Mouse (Mus musculus) kidney, postnatal 0 days (tissue): ENCODE results near the gene Gm20661. TPM values are rescaled to one million over a fixed set of nuclear protein-coding genes. Genes with fewer than 3 reads are reported as not detected.

Experiments used
- ATAC-seq: fragments of 200-750 bp; cut with Nextera tagmentation; replicated peaks from 2 replicates; pipeline ENCODE4 v1.8.0; 2017; ENCODE audit warnings: low read depth, moderate number of reproducible peaks, moderate TSS enrichment, moderate library complexity; ENCODE audit not compliant: low FRiP score
- DNase-seq: peaks from one replicate; pipeline ENCODE4 v3.0.0-alpha.2; 2016; ENCODE audit warnings: low spot score
- H3K27ac ChIP-seq: fragments of 300-500 bp; sonication (generic); 2 replicates; pipeline ENCODE4 v1.5.1; 2014; ENCODE audit warnings: mild to moderate bottlenecking
- H3K27me3 ChIP-seq: fragments of 300-500 bp; sonication (generic); 2 replicates; pipeline ENCODE4 v1.6.1; 2014; ENCODE audit warnings: low read length, mixed read lengths; ENCODE audit not compliant: insufficient read depth
- H3K36me3 ChIP-seq: fragments of 300-500 bp; sonication (generic); 2 replicates; pipeline ENCODE4 v1.6.1; 2014; ENCODE audit warnings: low read length, mixed read lengths; ENCODE audit not compliant: insufficient read depth
- H3K4me1 ChIP-seq: fragments of 300-500 bp; sonication (generic); replicated peaks from 2 replicates; pipeline ENCODE4 v1.6.1; 2014; ENCODE audit warnings: antibody characterized with exemption, low read length, mixed read lengths; ENCODE audit not compliant: insufficient read depth
- H3K4me2 ChIP-seq: fragments of 300-500 bp; sonication (generic); 2 replicates; pipeline ENCODE4 v1.6.1; 2014; ENCODE audit warnings: mild to moderate bottlenecking, low read length, moderate library complexity, mixed read lengths
- H3K4me3 ChIP-seq: fragments of 300-500 bp; sonication (generic); replicated peaks from 2 replicates; pipeline ENCODE4 v1.5.1; 2014; ENCODE audit warnings: low read depth, low read length
- H3K9ac ChIP-seq: fragments of 300-500 bp; sonication (generic); 2 replicates; pipeline ENCODE4 v1.6.1; 2014; ENCODE audit warnings: low read depth, low read length
- H3K9me3 ChIP-seq: fragments of 300-500 bp; sonication (generic); replicated peaks from 2 replicates; pipeline ENCODE4 v1.6.1; 2016; ENCODE audit warnings: low read length, inconsistent platforms, mixed read lengths
- CTCF ChIP-seq: IDR thresholded peaks from 2 replicates; pipeline ENCODE4 v1.5.1; 2016; ENCODE audit warnings: antibody characterized with exemption, low read depth, mild to moderate bottlenecking, moderate library complexity
- WGBS: fragments of 180-500 bp; shearing (Covaris S2); extraction: QIAGEN DNeasy Blood & Tissue Kit; methylation state at CpG from one replicate; pipeline ENCODE4 v1.1.7; 2014; 5-methylcytosine and 5-hydroxymethylcytosine counted together
- polyA plus RNA-seq: library from polyadenylated mRNA; unstranded; fragments of >200 nt; fragmentation: Nextera tagmentation; extraction: Ambion mirVana; gene quantifications from 2 replicates; pipeline ENCODE4 v1.2.1, GENCODE M21; 2015

The Gm20661 gene
- polyA plus RNA-seq, 1 experiment from 2014 or later: 1.3 TPM

- no peaks in the 10 kb centered on the region for H3K9me3 ChIP-seq
- no peak overlapping the region for H3K9ac ChIP-seq
- WGBS: 73% methylated on average over 10 of the region's 10 CpGs
- no peaks in the 10 kb centered on the region for H3K27me3 ChIP-seq
- ATAC-seq: no peak
- H3K4me1 ChIP-seq: no peaks in the 10 kb centered on the region
- H3K4me3 ChIP-seq: no peak overlapping the region
- DNase-seq: no peak
- no peak overlapping the region for H3K4me2 ChIP-seq
- H3K27ac ChIP-seq: peak overlapping the region; percentile 89
- no peaks in the 10 kb centered on the region for H3K36me3 ChIP-seq
- no peak for TF ChIP-seq CTCF
Measured at GRCm38 (mm10) chr9:107974491-107975171, 8.2 kb upstream of the Gm20661 start.

DNA sequence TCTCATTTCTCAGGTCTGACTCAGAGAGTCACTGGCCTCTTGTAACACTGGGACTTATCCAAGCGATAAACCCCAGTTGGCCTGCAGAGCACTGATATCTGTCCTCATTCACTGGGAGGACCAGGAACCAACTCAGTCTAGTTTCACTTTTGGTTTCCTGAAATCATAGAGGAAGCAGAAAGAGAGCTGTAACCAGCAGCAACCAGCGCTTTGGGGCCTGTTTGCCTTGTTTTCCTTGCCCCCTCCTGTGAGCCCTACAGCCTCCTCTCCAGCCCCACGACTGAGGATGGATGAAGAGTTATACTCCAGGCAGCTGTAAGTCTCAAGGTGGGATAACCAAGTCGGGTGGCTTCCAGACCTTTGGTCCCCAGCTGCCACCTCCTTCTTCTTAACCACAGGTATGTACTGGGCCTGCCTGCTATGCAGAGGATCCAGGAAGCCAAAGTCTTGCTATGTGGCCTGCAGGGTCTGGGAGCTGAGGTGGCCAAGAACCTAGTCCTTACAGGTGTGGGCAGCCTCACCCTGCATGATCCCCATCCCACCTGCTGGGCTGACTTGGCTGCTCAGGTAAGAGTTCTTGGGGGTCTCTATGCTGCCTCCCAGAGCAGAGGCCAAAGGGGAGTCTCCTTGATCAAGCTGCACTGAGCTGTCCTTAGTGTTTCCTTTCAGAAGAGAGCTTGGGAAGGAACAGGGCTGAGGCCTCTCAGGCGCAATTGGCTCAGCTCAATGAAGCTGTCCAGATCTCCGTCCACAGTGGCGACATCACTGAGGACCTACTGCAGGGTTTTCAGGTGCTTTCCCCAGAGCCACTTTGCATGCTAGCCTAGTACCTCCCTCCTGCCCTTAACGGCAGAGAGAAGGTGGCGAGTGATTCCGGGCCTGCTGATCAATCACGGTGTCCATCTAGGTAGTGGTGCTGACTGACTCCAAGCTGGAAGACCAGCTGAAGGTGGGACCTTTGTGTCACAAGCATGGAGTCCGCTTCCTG is 7.2 kb upstream of the Gm20661 start, which contains the start of gene Uba7:
Gene Uba7, plus strand, starts transcription at position 107 of the 988 bp plus-strand sequence.
- Histone ChIP-seq H3K4me3 (peak within 1 kb of the TSS; percentile 17), H3K36me3 (no peaks in the 10 kb centered on the region), H3K9ac (peak within 1 kb of the TSS; percentile 40; the same call in 1 of the 2 replicates), H3K9me3 (no peaks in the 10 kb centered on the region), H3K27ac (peak within 1 kb of the TSS; percentile 89), H3K4me1 (no peaks in the 10 kb centered on the region), H3K27me3 (no peaks in the 10 kb centered on the region), H3K4me2 (peak within 1 kb of the TSS; percentile 54)
- DNase-seq (peak; percentile 79), ATAC-seq (peak; percentile 48; the same call in 1 of the 2 replicates)
- no peak for TF ChIP-seq CTCF
- WGBS: 61% methylated on average over 12 of the region's 12 CpGs

GRCm38 (mm10) chr9:107978815-107979214 is 4.0 kb upstream of the Gm20661 start:
- Histone ChIP-seq H3K9me3 (no peaks in the 10 kb centered on the region), H3K36me3 (no peaks in the 10 kb centered on the region), H3K4me3 (no peak overlapping the region), H3K27ac (no peak overlapping the region), H3K4me2 (no peak overlapping the region), H3K4me1 (peaks cover 15% of the 10 kb centered on the region), H3K27me3 (no peaks in the 10 kb centered on the region), H3K9ac (no peak overlapping the region)
- ATAC-seq (no peak), DNase-seq (no peak)
- TF ChIP-seq CTCF: no peak
- WGBS: 85% methylated on average over 12 of the region's 12 CpGs

DNA sequence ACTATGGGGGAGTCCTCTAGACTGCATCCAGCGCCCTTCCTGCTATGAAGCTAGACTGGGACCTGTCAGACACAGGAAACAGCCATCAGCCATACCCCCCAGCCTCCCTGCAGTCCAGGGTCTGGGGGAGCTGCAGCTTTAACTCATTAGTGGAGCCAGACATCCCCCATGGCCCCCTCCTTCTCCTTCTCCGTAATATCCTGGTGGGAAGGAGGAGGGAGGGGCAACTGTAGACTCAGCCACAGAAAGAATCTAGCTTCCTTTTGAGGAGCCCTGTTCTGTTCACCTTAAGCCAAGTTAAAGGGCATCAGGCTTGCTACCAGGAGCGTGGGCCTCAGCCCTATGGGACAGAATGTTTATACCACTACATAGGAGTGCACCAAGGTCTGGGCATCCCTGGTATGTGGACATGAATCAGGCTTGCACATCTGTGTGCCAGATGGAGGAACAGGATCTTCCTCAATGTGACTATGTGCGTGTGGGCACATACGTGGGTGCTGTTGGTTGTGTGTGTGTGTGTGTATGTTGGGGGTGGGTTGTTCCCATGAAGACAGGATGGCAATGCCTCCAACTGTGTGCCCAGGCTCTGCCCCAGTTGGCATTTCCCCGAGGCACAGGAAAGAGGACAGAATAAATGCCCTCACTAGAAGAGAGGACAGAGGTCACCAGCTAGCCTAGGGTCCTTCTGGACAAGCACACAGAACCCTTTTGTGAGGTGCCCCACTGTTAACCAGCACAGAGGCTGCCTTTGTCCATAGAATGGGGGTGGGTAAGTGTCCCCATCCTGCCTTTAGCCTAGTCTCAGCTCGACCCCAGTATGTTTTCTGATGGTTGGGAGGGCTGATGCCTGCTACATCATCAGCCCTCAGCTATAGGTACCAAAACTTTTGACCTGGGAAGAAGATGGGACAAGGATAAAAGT is 913 bp upstream of the Gm20661 start:
- peak; percentile 93 for DNase-seq
- peaks cover 22% of the 10 kb centered on the region for H3K4me1 ChIP-seq
- H3K27me3 ChIP-seq: no peaks in the 10 kb centered on the region
- H3K4me2 ChIP-seq: peak overlapping the region; percentile 82
- H3K9ac ChIP-seq: peak overlapping the region; percentile 55
- 31% methylated on average over 7 of the region's 7 CpGs for WGBS
- no peaks in the 10 kb centered on the region for H3K36me3 ChIP-seq
- peak; percentile 29; the same call in 1 of the 2 replicates for ATAC-seq
- TF ChIP-seq CTCF: no peak
- H3K9me3 ChIP-seq: no peaks in the 10 kb centered on the region
- no peak overlapping the region for H3K4me3 ChIP-seq
- peak overlapping the region; percentile 98 for H3K27ac ChIP-seq

GRCm38 (mm10) chr9:107983421-107983890 is 598 bp downstream of the Gm20661 start:
- Histone ChIP-seq H3K36me3 (no peaks in the 10 kb centered on the region), H3K4me2 (peak overlapping the region; percentile 82), H3K9ac (peak overlapping the region; percentile 67), H3K27me3 (no peaks in the 10 kb centered on the region), H3K4me3 (peak overlapping the region; percentile 67), H3K4me1 (peaks cover 22% of the 10 kb centered on the region), H3K27ac (peak overlapping the region; percentile 98), H3K9me3 (no peaks in the 10 kb centered on the region)
- DNase-seq: peak; percentile 97
- WGBS: 14% methylated on average over 4 of the region's 4 CpGs
- peak; percentile 41 for ATAC-seq
- no peak for TF ChIP-seq CTCF
